Mouse (Mus musculus): ENCODE measurements at regions not wholly inside any gene's neighbourhood (a gene's known extent, or its start where the extent isn't known, plus 50 kb on each side); places are given as distances from the start of the nearest gene placed in this dataset.
"Not testable (repeated sequence)": the region's sequence is repeated elsewhere in the genome, so short reads cannot be mapped to it uniquely, and the experiment has no call there.

GRCm38 (mm10) chr12:45287759-45288158 lies 213.2 kb upstream of the Stxbp6 start:
- DNase-seq (ENCODE audit: low spot score) = no peak

- no peak for DNase-seq (ENCODE audit: low spot score)
Observed at GRCm38 (mm10) chr12:45256309-45256708, 181.8 kb upstream of the Stxbp6 start.

DNA sequence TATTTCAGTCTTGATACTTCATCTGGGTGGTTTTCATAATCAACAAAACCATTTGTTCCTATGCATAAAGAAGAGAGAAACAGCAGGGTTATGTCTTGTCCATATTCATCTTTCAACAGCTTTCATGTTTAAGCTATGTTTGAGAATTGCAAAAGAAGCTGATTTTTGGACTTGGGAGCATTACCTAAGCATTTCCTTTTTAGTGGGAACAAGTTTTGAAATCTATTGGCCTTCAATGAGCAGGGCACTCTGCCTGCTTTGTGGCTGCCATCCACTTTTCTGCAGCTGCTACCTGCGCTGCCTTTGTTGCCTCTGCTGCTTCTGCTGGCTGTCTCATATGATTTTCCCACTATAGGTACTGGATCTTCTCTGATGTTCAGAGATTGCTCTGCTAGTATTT lies 136.6 kb upstream of the Stxbp6 start:
- DNase-seq (ENCODE audit: low spot score) = no peak

DNA sequence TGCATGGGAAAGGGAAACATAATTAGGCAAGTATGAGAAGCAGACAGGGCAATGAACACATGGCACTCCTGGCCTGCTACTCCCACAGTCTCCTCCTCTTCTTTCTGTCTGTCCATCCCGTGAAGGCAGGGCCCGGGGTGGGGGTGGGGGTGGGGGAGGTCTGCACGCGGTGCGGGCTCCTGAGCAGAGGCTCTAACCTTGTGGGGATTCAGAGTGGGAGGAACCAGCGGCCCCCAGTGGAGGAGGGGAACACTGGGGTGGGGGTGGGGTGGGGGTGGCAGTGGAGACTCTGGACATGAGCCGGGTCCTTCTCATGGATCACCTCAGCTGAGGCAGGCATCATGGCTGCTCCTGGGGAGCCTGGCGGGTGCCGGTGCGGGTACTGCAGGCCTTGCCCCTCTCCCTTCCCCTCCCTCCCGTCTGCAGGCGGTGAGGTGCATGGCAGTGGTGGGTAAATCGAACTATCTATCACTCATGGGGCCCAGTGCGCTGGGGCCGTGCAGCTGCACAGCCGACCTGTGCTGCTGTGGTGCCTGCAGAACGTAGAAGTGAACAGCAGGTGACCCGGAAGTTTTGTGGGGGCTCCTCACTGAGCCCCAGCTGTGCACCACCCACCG lies 120.9 kb upstream of the Stxbp6 start:
- no peak for DNase-seq (ENCODE audit: low spot score)

GRCm38 (mm10) chr12:45187149-45187548 lies 112.6 kb upstream of the Stxbp6 start:
- no peak for DNase-seq (ENCODE audit: low spot score)

DNA sequence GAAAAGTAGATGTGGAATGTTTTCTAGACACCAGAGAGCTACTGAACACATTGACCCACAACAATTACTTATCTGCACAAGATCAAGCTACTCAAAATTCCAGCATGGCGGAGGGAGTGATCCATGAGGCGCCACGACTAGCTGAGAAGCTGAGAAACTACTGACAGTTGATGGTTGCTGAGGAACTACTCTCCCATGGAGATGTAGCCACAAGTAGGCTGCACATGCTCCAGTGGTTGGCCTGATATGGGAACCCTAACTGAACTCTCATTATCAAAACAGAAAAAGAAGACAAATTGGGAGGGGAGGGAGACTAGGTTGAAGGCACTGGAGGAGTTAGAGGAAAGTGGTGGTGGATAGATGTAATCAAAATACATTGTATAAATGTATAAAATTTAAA lies 110.0 kb upstream of the Stxbp6 start:
- no peak for DNase-seq (ENCODE audit: low spot score)

GRCm38 (mm10) chr12:45177454-45177853 lies 102.9 kb upstream of the Stxbp6 start:
- no peak for DNase-seq (ENCODE audit: low spot score)

- DNase-seq (ENCODE audit: low spot score) = not testable (repeated sequence)
Observed at GRCm38 (mm10) chr12:45175259-45175658, 100.8 kb upstream of the Stxbp6 start.

DNA sequence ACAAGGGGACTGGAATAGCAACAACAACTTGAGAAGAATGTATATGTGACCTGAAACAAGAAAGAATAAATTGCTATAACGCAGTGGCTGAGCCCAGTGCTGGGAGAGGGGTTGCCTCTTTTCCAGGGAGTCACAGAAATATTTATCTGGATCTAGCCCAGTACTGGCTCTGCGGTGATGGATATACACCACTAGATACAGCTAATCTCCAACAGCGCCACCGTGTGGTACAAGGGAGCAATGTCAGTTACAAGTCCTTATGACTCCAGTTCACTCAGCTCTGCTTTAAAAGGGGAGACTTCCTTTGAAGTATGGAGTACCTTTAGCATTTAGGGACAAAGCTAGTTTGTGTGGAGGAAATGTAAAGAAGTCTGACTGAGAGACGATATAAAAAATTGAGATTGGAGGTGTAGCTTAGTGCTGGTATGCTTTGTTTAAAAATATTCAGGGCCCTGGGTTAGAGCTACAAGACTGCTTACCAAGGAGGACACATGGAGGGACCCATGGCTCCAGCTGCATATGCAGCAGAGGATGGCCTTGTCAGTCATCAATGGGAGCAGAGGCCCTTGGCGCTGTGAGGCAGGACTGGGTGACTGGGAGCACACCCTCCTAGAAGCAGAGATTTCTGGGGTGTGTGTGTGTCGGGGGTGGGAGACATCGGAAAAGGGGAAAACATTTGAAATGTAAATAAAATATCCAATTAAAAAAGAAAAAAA lies 97.6 kb upstream of the Stxbp6 start:
- DNase-seq (ENCODE audit: low spot score) = peak; percentile 64

DNA sequence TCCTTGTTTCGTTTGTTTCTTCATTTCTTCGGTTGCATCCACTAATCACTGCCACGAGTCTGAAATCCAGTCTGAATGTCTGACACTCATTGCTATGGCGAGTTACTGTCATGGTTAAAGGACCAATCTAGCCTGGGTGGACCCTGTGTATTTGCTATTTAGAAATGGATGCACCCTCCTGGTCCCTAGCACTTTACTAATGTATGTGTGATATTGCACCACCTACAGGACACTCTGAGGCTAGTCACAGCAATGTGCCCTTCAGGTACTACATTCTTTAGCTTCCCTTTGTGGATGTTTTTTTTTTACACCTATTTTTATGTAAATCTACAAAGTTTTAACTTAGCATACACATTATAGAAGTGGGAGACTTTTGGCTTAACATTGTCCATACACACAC lies 87.5 kb upstream of the Stxbp6 start:
- DNase-seq (ENCODE audit: low spot score) = no peak

GRCm38 (mm10) chr12:45161581-45161980 lies 87.1 kb upstream of the Stxbp6 start:
- DNase-seq (ENCODE audit: low spot score) = not testable (repeated sequence)

DNA sequence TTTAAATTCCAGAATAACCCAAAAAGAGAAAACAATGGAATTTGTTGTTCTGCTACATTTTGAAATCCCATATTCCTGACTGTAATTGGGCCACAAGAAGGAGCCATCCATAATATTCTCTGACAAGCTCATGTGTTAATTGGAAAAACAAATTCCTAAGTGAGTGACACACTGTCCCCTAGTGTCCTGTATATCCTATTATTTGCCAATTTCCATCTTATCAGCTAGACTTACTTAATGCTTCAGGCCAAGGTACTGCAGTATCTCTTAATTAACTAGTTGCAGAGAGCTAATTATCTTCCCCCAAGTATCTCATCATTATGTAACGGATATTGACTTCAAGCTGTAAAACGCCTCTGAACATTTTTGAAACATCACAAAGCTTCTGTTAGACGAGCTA lies 84.5 kb upstream of the Stxbp6 start:
- no peak for DNase-seq (ENCODE audit: low spot score)

- no peak for DNase-seq (ENCODE audit: low spot score)
Observed at GRCm38 (mm10) chr12:45137438-45138018, 63.0 kb upstream of the Stxbp6 start.

DNA sequence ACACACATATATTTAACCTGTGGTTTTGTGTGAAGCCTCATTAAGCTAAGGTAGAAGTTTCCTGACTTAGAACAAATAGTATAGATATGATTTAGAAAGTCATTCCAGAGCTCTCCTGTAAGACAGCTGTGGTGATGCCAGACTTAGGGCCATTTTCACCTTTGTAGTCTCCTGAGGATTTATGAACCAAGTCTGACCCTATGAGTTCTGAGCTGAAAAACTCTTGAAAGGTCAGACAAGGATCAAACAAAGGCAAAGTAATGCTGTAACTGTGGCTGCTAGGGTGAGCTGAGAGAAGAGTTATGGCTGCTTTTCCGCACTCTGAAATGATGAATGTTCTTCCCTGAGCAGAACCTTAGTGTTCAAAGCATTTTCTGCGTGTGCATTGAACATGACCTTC lies 58.9 kb upstream of the Stxbp6 start:
- no peak for DNase-seq (ENCODE audit: low spot score)

DNA sequence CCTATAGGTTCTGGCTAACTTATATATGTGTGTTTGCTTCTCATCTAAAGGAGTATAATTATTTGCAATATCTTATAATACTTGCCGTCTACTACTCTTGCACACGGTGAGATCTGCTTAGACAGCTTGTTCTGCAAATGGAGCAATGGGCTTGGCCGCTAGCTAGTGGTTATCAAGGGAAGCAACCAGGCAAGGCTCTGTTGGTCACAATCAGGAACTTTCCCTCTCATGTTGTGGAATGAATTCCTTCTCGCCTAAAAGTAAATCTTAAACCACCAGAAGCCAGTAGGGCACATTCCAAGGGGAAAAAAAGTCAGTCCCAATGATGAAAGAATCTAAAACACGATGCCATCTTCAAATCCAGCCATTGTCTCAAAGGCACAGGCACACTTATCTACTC lies 56.6 kb upstream of the Stxbp6 start:
- DNase-seq (ENCODE audit: low spot score) = no peak

GRCm38 (mm10) chr12:45125866-45126265 lies 51.4 kb upstream of the Stxbp6 start:
- DNase-seq (ENCODE audit: low spot score) = no peak
